Mouse (Mus musculus): ENCODE measurements around the gene Dhx32. TPM values are rescaled to one million over a fixed set of nuclear protein-coding genes. Genes with fewer than 3 reads are reported as not detected.

Gene Dhx32
- polyA plus RNA-seq, 2 experiments, result 6.8 to 10.6 TPM

GRCm38 (mm10) chr7:133813331-133813730 lies 30.8 kb upstream of the Dhx32 start:
- Histone ChIP-seq H3K4me1 (replicated peaks; ENCODE audit: control insufficient read depth in 2 of 2, insufficient read depth in 2 of 2, low read length in 1 of 2) (no peaks in the 10 kb centered on the region), H3K4me2 (ENCODE audit: low read depth) (no peak overlapping the region), H3K9me3 (ENCODE audit: control insufficient read depth, low read length) (no peaks in the 10 kb centered on the region), H3K9ac (replicated peaks) (no peak overlapping the region), H3K4me3 (ENCODE audit: insufficient read depth in 1 of 2, low read depth in 2 of 2, low read length in 2 of 2) (no peak overlapping the region), H3K36me3 (replicated peaks; ENCODE audit: control insufficient read depth, insufficient read depth, low read depth) (no peaks in the 10 kb centered on the region), H3K27me3 (ENCODE audit: control insufficient read depth, insufficient read depth, low read length) (no peaks in the 10 kb centered on the region), H3K27ac (no peak overlapping the region)
- TF ChIP-seq CTCF (IDR thresholded peaks at IDR 0.05; ENCODE audit: low read depth) (no peak), EP300 (IDR thresholded peaks at IDR 0.05; ENCODE audit: low read depth) (no peak)
- DNase-seq (ENCODE audit: low read depth in 3 of 3, low spot score in 3 of 3) (no peak), ATAC-seq (ENCODE audit: insufficient read depth) (no peak)
- 67% methylated on average over 4 of the region's 4 CpGs for WGBS (ENCODE audit: insufficient replicate concordance)

- H3K9me3 ChIP-seq (ENCODE audit: control insufficient read depth, low read length), result no peaks in the 10 kb centered on the region
These were observed 30.4 kb upstream of the Dhx32 start for GRCm38 (mm10) chr7:133812927-133813326.

GRCm38 (mm10) chr7:133805614-133806175 lies 23.2 kb upstream of the Dhx32 start:
- Histone ChIP-seq H3K36me3 (replicated peaks; ENCODE audit: control insufficient read depth, insufficient read depth, low read depth) (no peaks in the 10 kb centered on the region), H3K27me3 (ENCODE audit: control insufficient read depth, insufficient read depth, low read length) (no peaks in the 10 kb centered on the region), H3K9me3 (ENCODE audit: control insufficient read depth, low read length) (no peaks in the 10 kb centered on the region), H3K4me3 (ENCODE audit: insufficient read depth in 1 of 2, low read depth in 2 of 2, low read length in 2 of 2) (no peak overlapping the region), H3K27ac (no peak overlapping the region), H3K4me2 (ENCODE audit: low read depth) (no peak overlapping the region), H3K9ac (replicated peaks) (no peak overlapping the region), H3K4me1 (replicated peaks; ENCODE audit: control insufficient read depth in 2 of 2, insufficient read depth in 2 of 2, low read length in 1 of 2) (no peaks in the 10 kb centered on the region)
- ATAC-seq (ENCODE audit: insufficient read depth) (no peak), DNase-seq (ENCODE audit: low read depth in 3 of 3, low spot score in 3 of 3) (no peak)
- WGBS (ENCODE audit: insufficient replicate concordance), result 49% methylated on average over 7 of the region's 7 CpGs
- TF ChIP-seq EP300 (IDR thresholded peaks at IDR 0.05; ENCODE audit: low read depth) (no peak), CTCF (IDR thresholded peaks at IDR 0.05; ENCODE audit: low read depth) (peak; percentile 68)

More at GRCm38 (mm10) chr7:133812927-133813326, 30.4 kb upstream of the Dhx32 start:
- H3K27me3 ChIP-seq (ENCODE audit: control insufficient read depth, insufficient read depth, low read length), result no peaks in the 10 kb centered on the region
- no peaks in the 10 kb centered on the region for H3K4me1 ChIP-seq (replicated peaks; ENCODE audit: control insufficient read depth in 2 of 2, insufficient read depth in 2 of 2, low read length in 1 of 2)
- ATAC-seq (ENCODE audit: insufficient read depth), result no peak
- H3K4me3 ChIP-seq (ENCODE audit: insufficient read depth in 1 of 2, low read depth in 2 of 2, low read length in 2 of 2), result no peak overlapping the region
- no peak overlapping the region for H3K27ac ChIP-seq
- 68% methylated on average over 7 of the region's 7 CpGs for WGBS (ENCODE audit: insufficient replicate concordance)
- no peak for DNase-seq (ENCODE audit: low read depth in 3 of 3, low spot score in 3 of 3)
- H3K9ac ChIP-seq (replicated peaks), result no peak overlapping the region
- no peaks in the 10 kb centered on the region for H3K36me3 ChIP-seq (replicated peaks; ENCODE audit: control insufficient read depth, insufficient read depth, low read depth)
- no peak for TF ChIP-seq CTCF (IDR thresholded peaks at IDR 0.05; ENCODE audit: low read depth)
- no peak for TF ChIP-seq EP300 (IDR thresholded peaks at IDR 0.05; ENCODE audit: low read depth)
- H3K4me2 ChIP-seq (ENCODE audit: low read depth), result no peak overlapping the region

DNA sequence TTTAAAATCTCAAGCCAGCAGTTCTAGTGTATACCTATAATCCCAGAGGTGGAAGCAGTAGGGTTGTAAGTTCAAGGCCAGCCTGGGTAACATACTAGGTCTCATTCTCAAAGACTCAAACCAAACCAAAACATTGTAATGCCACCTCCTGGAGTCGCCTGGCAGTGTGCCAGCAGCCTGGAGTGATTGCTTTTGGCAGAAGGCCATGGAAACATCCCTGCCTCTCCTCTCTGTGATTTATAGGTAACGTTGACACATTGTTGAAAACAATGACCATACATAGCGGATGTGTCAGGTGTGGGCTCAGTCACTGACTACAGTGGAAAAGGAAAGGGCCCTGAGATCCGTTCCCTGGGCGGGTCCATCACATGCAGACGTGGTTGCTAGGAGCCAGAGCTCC lies 19.3 kb upstream of the Dhx32 start:
- H3K4me2 ChIP-seq (ENCODE audit: low read depth), result no peak overlapping the region
- no peak for ATAC-seq (ENCODE audit: insufficient read depth)

DNA sequence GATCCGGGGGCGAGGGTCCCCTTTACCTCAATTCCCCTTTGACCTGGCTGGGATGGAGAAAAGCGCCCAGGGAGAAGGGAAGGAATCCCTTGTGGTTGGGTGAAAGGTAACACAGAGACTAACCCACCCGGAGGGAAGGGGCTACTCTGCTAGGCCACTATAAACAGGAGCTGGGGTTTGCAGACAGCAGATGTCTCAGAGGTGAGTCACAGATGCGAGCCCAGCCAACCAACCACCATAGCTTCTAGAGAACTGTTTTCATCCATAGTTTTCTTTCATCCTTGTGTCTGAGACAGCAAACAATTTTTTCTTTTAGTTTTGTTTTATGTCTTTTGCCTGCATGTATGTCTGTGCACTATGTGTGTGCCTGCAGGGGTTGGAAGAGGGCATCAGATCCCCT lies 17.4 kb upstream of the Dhx32 start:
- Histone ChIP-seq H3K27ac (no peak overlapping the region), H3K27me3 (ENCODE audit: control insufficient read depth, insufficient read depth, low read length) (no peaks in the 10 kb centered on the region), H3K4me2 (ENCODE audit: low read depth) (no peak overlapping the region), H3K9me3 (ENCODE audit: control insufficient read depth, low read length) (no peaks in the 10 kb centered on the region), H3K9ac (replicated peaks) (no peak overlapping the region), H3K36me3 (replicated peaks; ENCODE audit: control insufficient read depth, insufficient read depth, low read depth) (no peaks in the 10 kb centered on the region), H3K4me3 (ENCODE audit: insufficient read depth in 1 of 2, low read depth in 2 of 2, low read length in 2 of 2) (no peak overlapping the region), H3K4me1 (replicated peaks; ENCODE audit: control insufficient read depth in 2 of 2, insufficient read depth in 2 of 2, low read length in 1 of 2) (no peaks in the 10 kb centered on the region)
- ATAC-seq (ENCODE audit: insufficient read depth) (no peak), DNase-seq (ENCODE audit: low read depth in 3 of 3, low spot score in 3 of 3) (no peak)
- 55% methylated on average over 5 of the region's 5 CpGs for WGBS (ENCODE audit: insufficient replicate concordance)
- TF ChIP-seq CTCF (IDR thresholded peaks at IDR 0.05; ENCODE audit: low read depth) (no peak), EP300 (IDR thresholded peaks at IDR 0.05; ENCODE audit: low read depth) (no peak)

More for the DNA sequence above, 19.3 kb upstream of the Dhx32 start:
- Histone ChIP-seq H3K4me3 (ENCODE audit: insufficient read depth in 1 of 2, low read depth in 2 of 2, low read length in 2 of 2) (no peak overlapping the region), H3K27ac (no peak overlapping the region), H3K27me3 (ENCODE audit: control insufficient read depth, insufficient read depth, low read length) (no peaks in the 10 kb centered on the region), H3K4me1 (replicated peaks; ENCODE audit: control insufficient read depth in 2 of 2, insufficient read depth in 2 of 2, low read length in 1 of 2) (no peaks in the 10 kb centered on the region), H3K9me3 (ENCODE audit: control insufficient read depth, low read length) (no peaks in the 10 kb centered on the region), H3K9ac (replicated peaks) (no peak overlapping the region), H3K36me3 (replicated peaks; ENCODE audit: control insufficient read depth, insufficient read depth, low read depth) (no peaks in the 10 kb centered on the region)
- TF ChIP-seq CTCF (IDR thresholded peaks at IDR 0.05; ENCODE audit: low read depth), result no peak
- no peak for TF ChIP-seq EP300 (IDR thresholded peaks at IDR 0.05; ENCODE audit: low read depth)
- WGBS (ENCODE audit: insufficient replicate concordance), result 42% methylated on average over 6 of the region's 6 CpGs
- DNase-seq (ENCODE audit: low read depth in 3 of 3, low spot score in 3 of 3), result no peak

Data from liver, embryonic 14.5 days (tissue).